Mouse (Mus musculus) cerebellum, adult 8-10 months (tissue): ENCODE results near the gene Pgrmc2.

Experiments used
- DNase-seq: peaks from one replicate; pipeline ENCODE4 v3.0.0; 2022

Gene Pgrmc2

GRCm38 (mm10) chr3:41065320-41065719 lies 17.5 kb downstream of the Pgrmc2 start:
- no peak for DNase-seq

- no peak for DNase-seq
These were observed 20.1 kb downstream of the Pgrmc2 start for GRCm38 (mm10) chr3:41062758-41063157.

GRCm38 (mm10) chr3:41061831-41062565 lies 20.8 kb downstream of the Pgrmc2 start:
- no peak for DNase-seq

- no peak for DNase-seq
These were observed 23.6 kb downstream of the Pgrmc2 start for GRCm38 (mm10) chr3:41059249-41059648.

GRCm38 (mm10) chr3:41058395-41058794 lies 24.5 kb downstream of the Pgrmc2 start:
- DNase-seq: peak; percentile 49

GRCm38 (mm10) chr3:41053334-41053733 lies 29.5 kb downstream of the Pgrmc2 start:
- DNase-seq: no peak

- no peak for DNase-seq
These were observed 35.0 kb downstream of the Pgrmc2 start for GRCm38 (mm10) chr3:41047838-41048237.

GRCm38 (mm10) chr3:41043756-41044354 lies 39.0 kb downstream of the Pgrmc2 start:
- no peak for DNase-seq

GRCm38 (mm10) chr3:41042195-41042938 lies 40.5 kb downstream of the Pgrmc2 start:
- DNase-seq: no peak

GRCm38 (mm10) chr3:41041241-41041640 lies 41.6 kb downstream of the Pgrmc2 start:
- no peak for DNase-seq

- no peak for DNase-seq
These were observed 44.4 kb downstream of the Pgrmc2 start for GRCm38 (mm10) chr3:41038297-41038916.

- no peak for DNase-seq
These were observed 51.3 kb downstream of the Pgrmc2 start for GRCm38 (mm10) chr3:41031286-41032210.

- no peak for DNase-seq
These were observed 52.1 kb downstream of the Pgrmc2 start for GRCm38 (mm10) chr3:41030705-41031104.

- DNase-seq: peak; percentile 38
These were observed 60.9 kb downstream of the Pgrmc2 start for GRCm38 (mm10) chr3:41021980-41022379.

- no peak for DNase-seq
These were observed 62.2 kb downstream of the Pgrmc2 start for GRCm38 (mm10) chr3:41020687-41021086.

GRCm38 (mm10) chr3:41018022-41018608 lies 64.7 kb downstream of the Pgrmc2 start:
- DNase-seq: no peak
